Mouse (Mus musculus) CH12.LX (cell line): Measurements from ENCODE around the gene Avp.

Experiments
- CTCF ChIP-seq, 2 experiments: IDR thresholded peaks in 1 of 2; conservative IDR thresholded peaks in 1 of 2; 2 replicates each; pipeline ENCODE4 v1.5.1; 2011 to 2012; ENCODE audit warnings: low read depth in 2 of 2, low read length in 2 of 2, improper control_type of control experiment in 1 of 2, inconsistent platforms in 1 of 2, mild to moderate bottlenecking in 1 of 2, moderate library complexity in 1 of 2
- E2F4 ChIP-seq: IDR thresholded peaks from 2 replicates; pipeline ENCODE4 v1.6.1; 2011; ENCODE audit warnings: low read depth, low read length, improper control_type of control experiment; ENCODE audit not compliant: insufficient replicate concordance
- EP300 ChIP-seq: IDR thresholded peaks from 2 replicates; pipeline ENCODE4 v1.6.1; 2011; ENCODE audit warnings: low read length, improper control_type of control experiment
- MAX ChIP-seq: IDR thresholded peaks from 2 replicates; pipeline ENCODE4 v1.6.1; 2011; ENCODE audit warnings: low read length, improper control_type of control experiment
- NRF1 ChIP-seq: IDR thresholded peaks from 2 replicates; pipeline ENCODE4 v1.6.1; 2014; ENCODE audit warnings: low read depth, mild to moderate bottlenecking, inconsistent platforms, low read length, improper control_type of control experiment, moderate library complexity
- POLR2A ChIP-seq: IDR thresholded peaks from 2 replicates; pipeline ENCODE4 v1.6.1; 2011; ENCODE audit warnings: low read depth, mild to moderate bottlenecking, improper control_type of control experiment, low read length
- POLR2AphosphoS2 ChIP-seq: IDR thresholded peaks from 2 replicates; pipeline ENCODE4 v1.6.1; 2011; ENCODE audit warnings: low read depth, low read length, improper control_type of control experiment
- SIN3A ChIP-seq: IDR thresholded peaks from 2 replicates; pipeline ENCODE4 v1.6.1; 2012; ENCODE audit warnings: low read length, improper control_type of control experiment, inconsistent platforms
- TCF12 ChIP-seq: IDR thresholded peaks from 2 replicates; pipeline ENCODE4 v1.6.1; 2014; ENCODE audit warnings: low read depth, mild to moderate bottlenecking, inconsistent platforms, low read length, improper control_type of control experiment

DNA sequence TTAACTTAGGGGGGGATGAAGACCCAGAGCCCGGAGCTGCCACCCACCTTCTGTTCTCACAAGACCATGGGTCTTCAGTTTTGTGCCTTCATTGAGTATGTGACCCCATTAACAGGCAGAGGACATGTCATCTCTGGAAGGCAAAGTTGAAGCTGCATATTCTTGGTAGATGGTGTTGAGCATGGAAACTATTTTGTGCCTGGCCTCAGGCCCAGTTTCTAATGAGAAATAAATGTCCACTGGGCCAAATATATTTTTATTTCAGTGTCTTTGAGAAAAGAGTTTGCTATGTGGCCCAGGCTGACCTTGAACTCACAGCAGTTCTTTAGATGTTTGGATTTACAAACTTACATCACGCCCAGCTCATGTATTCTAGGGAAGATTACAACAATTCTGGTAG is 7.4 kb upstream of the Avp start:
- TF ChIP-seq POLR2A (no peak), TCF12 (no peak), CTCF (conservative IDR thresholded peaks at IDR 0.05 in 1 of 2, IDR thresholded peaks at IDR 0.05 in 1 of 2; ENCODE audit: low read depth in 2 of 2, low read length in 2 of 2) (no peak), NRF1 (no peak), EP300 (no peak), POLR2AphosphoS2 (no peak), SIN3A (no peak), E2F4 (no peak), MAX (no peak)
